Mouse (Mus musculus) intestine, postnatal 0 days (tissue): ENCODE measurements at regions not wholly inside any gene's neighbourhood (a gene's known extent, or its start where the extent isn't known, plus 50 kb on each side); places are given as distances from the start of the nearest gene placed in this dataset.
A peak's percentile ranks its signal among the peaks of the same experiment; 100 is the strongest.

Source experiments
- ATAC-seq: fragments of 200-750 bp; cut with Nextera tagmentation; 2 replicates; pipeline ENCODE4 v1.8.0; 2017; ENCODE audit warnings: mild to moderate bottlenecking, moderate TSS enrichment, moderate library complexity
- H3K27ac ChIP-seq: fragments of 300-500 bp; sonication (generic); 2 replicates; pipeline ENCODE4 v1.5.1; 2014; ENCODE audit warnings: mild to moderate bottlenecking, low read depth, low read length, moderate library complexity
- H3K27me3 ChIP-seq: fragments of 300-500 bp; sonication (generic); replicated peaks from 2 replicates; pipeline ENCODE4 v1.6.1; 2014; ENCODE audit warnings: low read length, mixed read lengths; ENCODE audit not compliant: control insufficient read depth, insufficient read depth
- H3K36me3 ChIP-seq: fragments of 300-500 bp; sonication (generic); 2 replicates; pipeline ENCODE4 v1.6.1; 2014; ENCODE audit warnings: mild to moderate bottlenecking, moderate library complexity; ENCODE audit not compliant: control insufficient read depth, insufficient read depth
- H3K4me1 ChIP-seq: fragments of 300-500 bp; sonication (generic); replicated peaks from 2 replicates; pipeline ENCODE4 v1.6.1; 2014; ENCODE audit warnings: antibody characterized with exemption, low read length, mixed read lengths; ENCODE audit not compliant: control insufficient read depth, insufficient read depth
- H3K4me2 ChIP-seq: fragments of 300-500 bp; sonication (generic); replicated peaks from 2 replicates; pipeline ENCODE4 v1.6.1; 2014; ENCODE audit warnings: low read depth, mild to moderate bottlenecking, moderate library complexity
- H3K4me3 ChIP-seq: fragments of 300-500 bp; sonication (generic); 2 replicates; pipeline ENCODE4 v1.5.1; 2014; ENCODE audit warnings: low read depth, low read length
- H3K9ac ChIP-seq: fragments of 300-500 bp; sonication (generic); 2 replicates; pipeline ENCODE4 v1.6.1; 2014; ENCODE audit warnings: mild to moderate bottlenecking, low read depth, low read length
- H3K9me3 ChIP-seq: fragments of 300-500 bp; sonication (generic); 2 replicates; pipeline ENCODE4 v1.6.1; 2016; ENCODE audit warnings: mixed run types; ENCODE audit not compliant: control insufficient read depth
- CTCF ChIP-seq: sonication (generic); IDR thresholded peaks from 2 replicates; pipeline ENCODE4 v1.5.1; 2016; ENCODE audit warnings: low read depth, mild to moderate bottlenecking, control low read depth, antibody characterized with exemption, moderate library complexity
- WGBS: fragments of 180-500 bp; shearing (Covaris S2); extraction: QIAGEN DNeasy Blood & Tissue Kit; methylation state at CpG from one replicate; pipeline ENCODE4 v1.1.7; 2014; 5-methylcytosine and 5-hydroxymethylcytosine counted together

GRCm38 (mm10) chr10:115901070-115901469 lies 84.4 kb downstream of the Tspan8 start:
- 71% methylated on average over 11 of the region's 11 CpGs for WGBS
- Histone ChIP-seq H3K9ac (no peak overlapping the region), H3K4me1 (no peaks in the 10 kb centered on the region), H3K4me3 (no peak overlapping the region), H3K27ac (no peak overlapping the region), H3K4me2 (no peak overlapping the region), H3K27me3 (no peaks in the 10 kb centered on the region), H3K36me3 (no peaks in the 10 kb centered on the region), H3K9me3 (no peaks in the 10 kb centered on the region)
- no peak for TF ChIP-seq CTCF
- no peak for ATAC-seq

GRCm38 (mm10) chr10:115903049-115903448 lies 86.4 kb downstream of the Tspan8 start:
- Histone ChIP-seq H3K9ac (no peak overlapping the region), H3K4me1 (no peaks in the 10 kb centered on the region), H3K4me2 (no peak overlapping the region)

DNA sequence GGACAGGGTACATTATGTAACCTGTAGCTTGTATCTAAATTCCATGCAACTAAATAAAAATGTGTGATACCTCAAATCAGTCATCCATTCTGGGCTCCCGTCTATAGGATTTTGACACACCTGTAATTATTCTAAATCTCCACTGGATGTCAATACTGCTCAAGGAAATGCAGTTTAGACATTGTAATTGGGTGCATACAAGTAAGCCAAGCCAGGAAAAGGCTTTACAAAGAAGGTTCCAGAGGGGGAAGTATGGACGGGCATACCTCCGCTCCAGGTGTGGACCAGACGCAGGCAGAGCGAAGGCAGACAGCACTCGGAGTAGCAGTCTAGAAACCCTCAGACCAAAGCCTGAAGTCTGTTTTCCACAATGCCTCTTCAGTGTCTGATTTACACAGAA lies 97.0 kb upstream of the Ptprr start:
- Histone ChIP-seq H3K9me3 (no peaks in the 10 kb centered on the region), H3K4me3 (no peak overlapping the region), H3K4me1 (no peaks in the 10 kb centered on the region), H3K27me3 (no peaks in the 10 kb centered on the region), H3K27ac (no peak overlapping the region), H3K9ac (no peak overlapping the region), H3K4me2 (no peak overlapping the region), H3K36me3 (no peaks in the 10 kb centered on the region)
- ATAC-seq: no peak
- TF ChIP-seq CTCF: peak; percentile 42
- WGBS: 82% methylated on average over 6 of the region's 6 CpGs

More at GRCm38 (mm10) chr10:115903049-115903448, 86.4 kb downstream of the Tspan8 start:
- ATAC-seq: no peak
- Histone ChIP-seq H3K9me3 (no peaks in the 10 kb centered on the region), H3K27ac (no peak overlapping the region), H3K4me3 (no peak overlapping the region), H3K27me3 (no peaks in the 10 kb centered on the region), H3K36me3 (no peaks in the 10 kb centered on the region)
- no peak for TF ChIP-seq CTCF
- 72% methylated on average over 2 of the region's 2 CpGs for WGBS
